Mouse (Mus musculus) left cerebral cortex, adult 18-20 months (tissue): ENCODE measurements around the gene Fam117b. TPM values are rescaled to one million over a fixed set of nuclear protein-coding genes. Genes with fewer than 3 reads are reported as not detected.

ENCODE experiments used
- DNase-seq, 2 experiments: peaks; one replicate each; pipeline ENCODE4 v3.0.0; 2021 to 2022; ENCODE audit warnings: low spot score in 2 of 2, mixed read lengths in 1 of 2
- long read RNA-seq, 2 experiments: library from polyadenylated mRNA; stranded (forward); transcript quantifications; one replicate each; pipeline ENCODE4 v2.0.0; 2021
- total RNA-seq, 2 experiments: library from RNA; stranded (reverse); gene quantifications; 2 replicates each; pipeline ENCODE4 v1.2.3; 2021

Gene Fam117b
- 10 to 100 TPM; 55.5 to 56.7 TPM for total RNA-seq
- long read RNA-seq, experiment 1, full-length matches to known transcripts: 39 of 48 reads
- long read RNA-seq, experiment 1, partial matches to known transcripts: 3 of 48 reads
- long read RNA-seq, experiment 1, other reads (novel, unspliced or antisense): 6 of 48 reads
- long read RNA-seq, experiment 2, full-length matches to known transcripts: 21 of 26 reads
- long read RNA-seq, experiment 2, partial matches to known transcripts: 5 of 26 reads
- long read RNA-seq, experiment 2, other reads (novel, unspliced or antisense): 0 of 26 reads

DNA sequence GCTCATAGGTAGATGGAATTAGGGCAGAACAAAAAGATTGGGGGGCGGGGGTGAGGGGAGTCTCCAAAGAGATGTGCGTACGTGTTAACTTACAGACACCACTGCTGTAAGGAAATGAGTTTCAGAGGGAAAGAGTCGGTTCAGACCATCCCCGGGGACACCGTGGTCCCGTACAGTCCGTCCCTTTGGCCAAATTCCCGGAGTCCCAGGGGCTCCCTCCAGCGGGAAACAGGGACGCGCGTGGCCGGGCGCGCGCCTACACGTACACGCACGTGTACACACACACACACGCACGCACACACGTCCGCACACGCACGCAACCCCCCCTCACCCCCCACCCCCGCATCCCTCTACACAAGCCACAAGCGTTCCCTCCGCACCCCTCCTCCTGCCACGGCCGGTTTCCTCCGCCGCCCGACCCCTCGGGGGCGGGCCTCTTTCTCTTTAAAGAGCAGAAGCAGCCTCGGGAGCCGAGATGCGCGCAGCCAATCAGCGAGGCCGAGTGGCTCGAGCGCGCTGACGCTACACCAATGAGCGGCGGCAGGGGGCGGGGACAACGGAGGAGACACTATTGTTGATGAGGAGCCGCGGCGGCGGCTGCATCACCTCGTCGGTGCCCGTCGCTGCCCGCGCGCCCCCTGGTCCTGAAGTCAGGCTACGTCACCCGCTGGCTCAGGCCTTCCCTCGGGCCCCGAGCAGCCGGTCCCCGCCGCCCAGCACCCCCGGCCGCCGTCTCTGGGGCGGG lies at the start of gene Fam117b:
Gene Fam117b, plus strand, starts transcription at position 594 of the 745 bp plus-strand sequence.
- peak; percentile 97 to 98 for DNase-seq

- no peak for DNase-seq
Observed at GRCm38 (mm10) chr1:59868041-59868440, 44.8 kb upstream of the Fam117b start.

DNA sequence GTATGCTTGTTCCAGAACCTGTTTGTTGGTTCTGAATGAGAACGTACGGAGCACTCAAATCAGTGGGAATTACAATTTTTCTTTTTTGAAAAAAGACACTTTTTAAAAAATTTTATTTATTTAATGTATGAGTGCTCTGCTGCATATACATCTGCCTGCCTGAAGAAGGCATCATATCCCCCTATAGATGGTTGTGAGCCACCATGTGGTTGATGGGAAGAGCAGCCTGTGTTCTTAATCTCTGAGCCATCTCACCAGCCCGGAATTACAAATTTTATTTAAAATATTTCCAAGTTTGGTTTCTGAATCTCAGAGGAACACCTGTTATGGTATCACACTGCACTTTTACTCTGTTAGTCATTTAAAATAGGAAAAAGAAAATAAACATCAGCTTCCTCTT lies 38.8 kb upstream of the Fam117b start:
- DNase-seq: no peak

DNA sequence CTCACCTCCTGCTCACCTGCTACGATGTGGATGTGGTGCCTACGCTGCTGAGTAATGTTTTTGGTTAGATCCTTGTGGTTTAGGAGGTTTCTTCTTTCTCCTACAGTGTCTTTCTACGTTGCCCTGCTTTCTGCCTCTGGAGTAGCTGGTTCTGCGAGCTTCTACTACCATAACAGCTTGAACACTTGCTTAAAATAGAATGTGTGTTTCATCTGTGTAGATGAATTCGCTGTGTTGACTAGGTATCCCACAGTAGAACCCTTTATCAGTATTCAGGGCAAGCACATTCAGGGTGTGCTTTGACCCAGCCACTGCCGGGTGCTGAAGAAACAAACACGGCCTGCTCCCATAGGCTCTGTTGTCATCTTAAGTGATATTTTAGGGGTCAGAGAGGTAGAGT lies 34.7 kb upstream of the Fam117b start:
- no peak for DNase-seq

- peak; percentile 76 to 84 for DNase-seq
Observed at GRCm38 (mm10) chr1:59883349-59884134, 29.3 kb upstream of the Fam117b start.

DNA sequence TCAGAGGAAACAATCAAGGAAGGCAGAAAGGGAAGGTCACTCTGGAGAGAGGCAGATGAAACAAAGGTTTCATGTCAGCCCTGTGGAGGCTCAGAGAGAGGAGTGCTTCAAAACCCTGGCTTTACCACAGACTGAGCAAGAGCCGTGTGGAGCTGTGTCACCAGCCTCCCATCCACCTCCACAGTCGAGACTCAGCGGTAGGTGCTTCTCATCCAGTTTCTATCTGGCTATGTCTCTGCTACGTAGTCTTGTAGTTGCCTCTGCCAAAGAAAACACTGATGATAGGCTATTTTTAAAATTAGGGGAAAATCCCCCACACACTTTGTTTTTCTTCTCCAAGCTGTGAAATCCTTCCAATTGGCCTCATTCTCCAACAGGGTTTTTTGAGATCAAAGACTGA lies 25.9 kb upstream of the Fam117b start:
- DNase-seq: peak in 1 of 2 experiments; percentile 13

GRCm38 (mm10) chr1:59888018-59888417 lies 24.8 kb upstream of the Fam117b start:
- no peak for DNase-seq

DNA sequence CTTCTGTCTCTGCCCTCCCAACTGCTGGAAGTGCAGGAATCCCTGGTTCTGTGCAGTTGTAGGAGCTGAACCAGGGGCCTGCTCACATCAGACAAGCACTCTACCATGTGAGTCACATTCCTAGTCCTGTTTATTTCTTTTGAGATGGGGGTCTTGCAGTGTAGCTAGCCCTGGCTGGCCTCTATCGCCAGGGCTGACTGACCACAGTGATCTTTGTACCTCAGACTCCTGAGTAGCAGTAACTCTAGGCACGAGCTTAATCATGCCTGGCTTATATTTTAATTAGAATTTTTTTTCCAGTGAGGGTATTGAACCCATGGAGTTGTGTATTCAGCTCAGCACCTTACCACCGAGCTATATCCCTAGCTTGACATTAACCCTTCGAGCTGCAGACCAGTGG lies 21.6 kb upstream of the Fam117b start:
- no peak for DNase-seq

DNA sequence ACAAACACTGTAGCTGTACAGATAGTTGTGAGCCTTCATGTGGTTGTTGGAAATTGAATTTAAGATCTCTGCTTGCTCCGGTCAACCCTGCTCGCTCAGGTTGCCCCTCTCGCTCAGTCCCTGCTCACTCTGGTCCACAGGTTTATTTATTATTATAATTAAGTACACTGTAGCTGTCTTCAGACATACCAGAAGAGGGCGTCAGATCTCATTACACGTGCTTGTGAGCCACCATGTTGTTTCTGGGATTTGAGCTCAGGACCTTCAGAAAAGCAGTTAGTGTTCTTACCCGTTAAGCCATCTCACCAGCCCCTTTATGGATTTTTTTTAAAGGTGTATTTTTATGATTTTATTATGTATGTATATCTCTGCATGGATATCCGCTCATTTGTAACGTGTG lies 20.0 kb upstream of the Fam117b start:
- no peak for DNase-seq

DNA sequence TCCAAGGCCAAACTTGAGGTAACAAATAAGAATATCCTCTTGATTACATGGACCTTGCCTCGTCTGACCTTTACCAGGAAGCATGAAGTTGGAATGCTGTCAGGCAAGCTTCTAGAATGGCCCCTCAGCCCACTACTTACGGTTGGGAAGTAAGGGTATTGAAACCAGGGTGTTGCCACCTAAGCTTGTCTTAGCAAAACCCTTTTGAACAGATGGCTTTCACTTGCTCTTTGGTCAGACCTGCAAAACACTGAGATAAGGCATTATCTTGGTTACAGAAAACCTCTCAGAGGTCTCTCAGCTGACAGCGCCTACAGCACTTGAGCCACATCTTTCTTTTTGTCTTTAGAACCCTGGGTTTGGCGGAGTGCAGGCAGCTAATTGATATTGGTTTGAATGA lies 18.8 kb upstream of the Fam117b start:
- DNase-seq: no peak

GRCm38 (mm10) chr1:59895456-59895855 lies 17.4 kb upstream of the Fam117b start:
- DNase-seq: peak in 1 of 2 experiments; percentile 28

DNA sequence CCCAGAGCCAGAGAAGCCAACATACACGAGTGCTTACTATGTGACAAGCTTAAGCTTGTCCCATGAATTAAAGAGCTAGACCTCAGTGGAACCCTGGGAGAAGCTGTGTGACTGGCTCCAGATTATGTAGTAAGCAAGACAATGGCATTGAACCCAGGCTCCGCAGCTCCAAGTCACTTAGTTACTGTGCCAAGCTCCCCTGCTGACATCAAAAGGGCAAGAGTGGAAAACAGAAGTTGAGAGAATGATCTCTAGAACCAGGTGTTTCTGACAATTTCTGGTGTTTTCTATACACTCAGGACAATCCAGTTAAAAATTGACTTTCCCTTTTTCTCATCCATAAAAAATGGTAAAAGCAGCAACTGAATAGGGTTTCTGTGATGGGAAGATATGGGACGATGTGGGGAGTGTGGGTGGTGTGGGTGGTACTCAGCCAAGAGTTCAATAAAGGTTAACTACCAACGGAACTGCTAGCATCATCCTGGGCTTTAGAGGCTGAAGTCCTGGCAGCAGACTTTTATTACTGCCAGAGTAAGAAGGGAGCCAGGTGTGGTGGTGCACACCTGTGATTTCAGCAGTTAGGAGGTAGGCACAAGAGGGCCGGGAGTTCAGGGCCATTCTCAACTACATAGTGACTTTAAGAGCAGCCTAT lies 15.5 kb upstream of the Fam117b start:
- DNase-seq: no peak

- DNase-seq: no peak
Observed at GRCm38 (mm10) chr1:59899679-59900078, 13.1 kb upstream of the Fam117b start.

DNA sequence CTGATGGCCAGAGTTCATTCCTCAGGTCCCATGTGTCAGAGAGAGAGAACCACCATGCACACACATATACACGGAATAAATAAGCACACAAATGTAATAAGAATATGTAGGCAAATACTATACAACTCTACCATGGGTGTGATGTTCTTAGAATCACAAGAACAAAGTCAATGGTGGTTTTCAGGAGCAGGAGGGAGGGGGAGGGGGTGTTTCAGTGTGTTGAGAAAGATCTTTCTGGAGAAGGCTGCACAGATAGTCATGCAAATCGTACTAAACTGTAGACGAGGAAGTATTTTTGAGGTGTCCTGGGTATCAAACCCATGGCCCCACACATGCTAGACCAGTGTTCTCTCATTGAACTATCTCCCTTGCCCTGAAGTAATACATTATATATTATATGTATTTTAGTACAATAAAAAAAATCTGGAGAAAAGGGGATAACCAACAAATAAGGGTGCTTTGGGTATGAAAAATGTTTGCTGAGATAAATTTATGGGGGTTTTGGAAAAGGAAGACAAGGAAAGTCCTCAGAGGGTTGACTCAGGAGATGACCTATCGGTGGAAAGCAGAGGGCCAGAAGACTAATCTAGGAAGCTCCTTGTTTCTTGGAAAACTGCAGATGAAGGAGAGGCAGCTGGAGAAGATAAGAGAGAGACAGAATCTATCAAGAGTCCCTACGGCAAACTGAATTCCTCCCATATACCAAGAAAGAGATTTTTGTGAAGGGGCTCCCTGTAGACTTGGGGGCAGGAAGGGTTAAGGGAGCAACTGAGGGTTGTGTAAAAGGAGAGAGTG lies 11.5 kb upstream of the Fam117b start:
- no peak for DNase-seq

- no peak for DNase-seq
Observed at GRCm38 (mm10) chr1:59902634-59903033, 10.2 kb upstream of the Fam117b start.

DNA sequence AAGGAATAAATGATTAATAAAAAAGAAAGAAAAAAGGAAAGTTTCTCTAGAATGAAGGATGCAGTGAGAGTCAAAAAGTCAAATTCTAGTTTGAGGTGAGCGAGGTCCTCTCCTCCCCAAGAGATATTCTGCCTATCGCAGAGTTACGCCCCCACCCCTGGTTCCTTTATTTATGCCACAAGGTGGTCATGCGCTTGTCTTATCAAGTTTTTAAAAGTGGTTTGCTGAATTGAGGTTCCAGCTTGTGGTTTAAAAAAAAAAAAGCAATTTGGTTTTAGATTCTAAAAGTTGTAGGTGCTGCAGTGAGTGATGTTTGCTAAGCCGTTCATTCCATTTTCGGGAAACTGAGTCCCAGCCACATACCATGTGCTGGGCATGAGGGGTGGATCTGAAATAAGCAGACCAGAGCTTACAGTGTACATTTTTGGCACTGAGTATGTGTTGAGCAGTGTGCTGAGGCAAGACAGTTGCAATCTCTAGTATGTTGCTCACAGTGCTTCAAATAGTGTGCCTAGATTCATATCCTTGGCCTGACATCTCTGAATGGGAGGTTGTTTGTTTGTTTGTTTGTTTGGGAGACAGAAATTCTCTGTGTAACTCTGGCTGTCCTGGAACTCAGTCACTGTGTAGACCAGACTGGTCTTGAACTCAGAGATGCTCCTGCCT lies 8.0 kb upstream of the Fam117b start:
- DNase-seq: no peak

DNA sequence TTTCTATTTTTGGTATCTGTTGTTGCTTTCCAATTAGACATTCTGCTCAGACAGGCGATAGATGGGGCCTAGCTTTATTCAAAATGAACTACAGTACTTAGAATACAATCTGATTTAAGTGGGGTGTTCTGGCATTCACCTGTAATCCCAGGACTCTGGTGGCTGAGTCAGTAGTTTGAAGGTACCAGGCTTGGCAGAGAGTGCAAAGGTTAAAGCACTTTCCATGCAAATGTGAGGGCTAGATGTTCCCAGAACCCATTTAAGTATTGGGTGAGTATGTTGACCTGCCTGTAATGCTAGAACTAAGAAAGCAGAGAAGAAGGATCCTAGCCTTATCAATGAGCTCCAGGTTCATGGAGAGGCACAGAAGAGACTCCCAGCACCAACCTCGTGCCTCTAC lies 6.9 kb upstream of the Fam117b start:
- DNase-seq: no peak

DNA sequence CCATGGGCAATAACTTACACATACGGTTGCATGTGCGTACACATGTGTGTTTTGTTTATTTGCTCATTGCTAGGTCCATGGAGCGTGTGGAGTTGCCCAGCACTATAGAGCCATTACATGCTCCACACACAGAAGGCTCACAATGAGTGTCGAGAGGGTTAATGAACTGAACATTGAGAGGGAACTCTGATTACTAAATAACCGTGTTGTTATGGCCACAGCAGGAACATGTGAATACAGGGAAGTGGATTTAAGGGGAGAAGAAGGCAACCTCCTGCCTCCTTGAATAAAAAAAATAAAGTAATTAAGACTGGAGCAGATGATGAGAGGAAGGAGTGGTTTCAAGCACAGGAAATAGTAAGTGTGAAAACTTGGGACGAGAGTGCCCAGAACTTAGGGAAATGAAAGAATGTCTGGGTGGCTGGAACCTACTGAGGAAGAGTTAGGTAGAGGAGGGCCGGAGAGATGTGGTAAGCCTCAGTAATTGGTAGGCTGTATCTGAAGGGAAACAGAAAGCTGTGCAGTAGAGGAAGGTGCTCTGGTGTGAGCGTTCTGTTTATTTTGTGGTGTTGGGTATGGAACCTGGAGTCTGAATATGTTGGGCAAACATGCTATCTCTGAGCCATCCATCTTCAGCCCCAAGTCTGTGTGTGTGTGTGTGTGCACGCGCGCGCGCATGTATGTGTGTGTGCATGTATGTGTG lies 5.8 kb upstream of the Fam117b start:
- DNase-seq: no peak

DNA sequence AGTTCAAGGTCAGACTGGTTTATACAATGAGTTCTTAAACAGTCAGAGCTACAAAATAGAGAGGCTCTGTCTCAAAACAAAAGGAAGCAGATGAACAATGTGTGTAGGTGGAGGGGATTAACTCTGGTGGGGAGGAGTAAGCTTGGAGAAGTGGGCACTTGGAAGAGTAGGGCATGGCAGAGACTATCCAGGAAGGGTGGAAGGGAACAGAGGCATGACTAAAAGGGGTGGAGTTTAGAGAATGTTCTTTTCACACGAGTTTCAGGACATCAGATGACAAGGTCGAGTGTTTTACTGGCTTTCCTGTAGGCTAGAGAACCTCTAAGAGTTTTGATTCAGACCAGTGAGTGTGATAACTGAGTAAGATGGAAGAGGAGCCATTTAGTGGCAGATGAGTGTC lies 5.1 kb upstream of the Fam117b start:
- DNase-seq: no peak
